Mouse (Mus musculus): ENCODE results near the gene Gsg1. TPM values are rescaled to one million over a fixed set of nuclear protein-coding genes. Genes with fewer than 3 reads are reported as not detected.
A peak's percentile ranks its signal among the peaks of the same experiment; 100 is the strongest.

The Gsg1 gene
- total and polyA plus RNA-seq, 3 experiments = not detected

- Histone ChIP-seq H3K9me3 (replicated peaks; ENCODE audit: insufficient read depth, low read length) (no peaks in the 10 kb centered on the region), H3K9ac (ENCODE audit: control insufficient read depth, low read depth, low read length, poor library complexity, severe bottlenecking) (no peak overlapping the region), H3K79me2 (ENCODE audit: control insufficient read depth, insufficient read depth, low read length, poor library complexity) (no peaks in the 10 kb centered on the region)
Observed at GRCm38 (mm10) chr6:135223786-135224416, 30.2 kb downstream of the Gsg1 start.

GRCm38 (mm10) chr6:135219916-135220315 is 34.2 kb downstream of the Gsg1 start:
- H3K9ac ChIP-seq (ENCODE audit: control insufficient read depth, low read depth, low read length, poor library complexity, severe bottlenecking) = no peak overlapping the region
- H3K9me3 ChIP-seq (replicated peaks; ENCODE audit: insufficient read depth, low read length) = no peaks in the 10 kb centered on the region
- peak; percentile 29 for DNase-seq (ENCODE audit: low read depth, low spot score)
- H3K79me2 ChIP-seq (ENCODE audit: control insufficient read depth, insufficient read depth, low read length, poor library complexity) = no peaks in the 10 kb centered on the region
- no peak overlapping the region for H3K4me3 ChIP-seq (ENCODE audit: control insufficient read depth in 1 of 2, insufficient read depth in 1 of 2, low read depth in 2 of 2, low read length in 2 of 2)
- TF ChIP-seq MYB (IDR thresholded peaks at IDR 0.05; ENCODE audit: low read depth, low read length) (no peak), JUND (IDR thresholded peaks at IDR 0.05; ENCODE audit: low read depth, low read length) (no peak), EP300 (IDR thresholded peaks at IDR 0.05; ENCODE audit: low read depth in 1 of 2, low read length in 2 of 2) (no peak), POLR2A (IDR thresholded peaks at IDR 0.05; ENCODE audit: control insufficient read depth in 1 of 2, insufficient read depth in 1 of 2, low read depth in 1 of 2, low read length in 2 of 2, poor library complexity in 1 of 2) (no peak), GABPA (IDR thresholded peaks at IDR 0.05; ENCODE audit: low read depth, low read length) (no peak), SMC3 (IDR thresholded peaks at IDR 0.05; ENCODE audit: low read depth, low read length) (no peak), NELFE (IDR thresholded peaks at IDR 0.05; ENCODE audit: low read depth, low read length) (no peak), MAX (IDR thresholded peaks at IDR 0.05; ENCODE audit: low read length) (no peak), CTCF (IDR thresholded peaks at IDR 0.05 in 2 of 3, conservative IDR thresholded peaks at IDR 0.05 in 1 of 3; ENCODE audit: control insufficient read depth in 1 of 3, insufficient read depth in 1 of 3, low read depth in 2 of 3, low read length in 3 of 3, poor library complexity in 1 of 3, severe bottlenecking in 1 of 3) (no peak), GATA1 (IDR thresholded peaks at IDR 0.05; ENCODE audit: low read depth, low read length) (no peak), HCFC1 (IDR thresholded peaks at IDR 0.05; ENCODE audit: low read depth, low read length) (no peak), ELF1 (IDR thresholded peaks at IDR 0.05; ENCODE audit: low read depth, low read length) (no peak), ZKSCAN1 (IDR thresholded peaks at IDR 0.05; ENCODE audit: low read depth, low read length) (no peak), NRF1 (IDR thresholded peaks at IDR 0.05; ENCODE audit: insufficient read depth, low read depth, low read length, poor library complexity, severe bottlenecking) (no peak), CHD1 (IDR thresholded peaks at IDR 0.05; ENCODE audit: low read depth, low read length) (no peak), TCF12 (IDR thresholded peaks at IDR 0.05; ENCODE audit: low read depth, low read length) (no peak), BHLHE40 (IDR thresholded peaks at IDR 0.05; ENCODE audit: borderline replicate concordance, low read depth, low read length) (no peak)
- peaks cover 0 to 2% of the 10 kb centered on the region in 2 experiments; a peak in 2 of 4 replicates for H3K36me3 ChIP-seq (ENCODE audit: control insufficient read depth in 1 of 2, insufficient read depth in 2 of 2, low read length in 2 of 2)
- no peak overlapping the region for H3K27ac ChIP-seq (ENCODE audit: control insufficient read depth, low read depth, low read length)
- no peaks in the 10 kb centered on the region for H3K27me3 ChIP-seq (ENCODE audit: control insufficient read depth in 1 of 2, insufficient read depth in 2 of 2, low read length in 2 of 2)
- H3K4me1 ChIP-seq (ENCODE audit: control insufficient read depth in 1 of 2, insufficient read depth in 2 of 2, low read length in 2 of 2) = no peaks in the 10 kb centered on the region

More at GRCm38 (mm10) chr6:135223786-135224416, 30.2 kb downstream of the Gsg1 start:
- TF ChIP-seq EP300 (IDR thresholded peaks at IDR 0.05; ENCODE audit: low read depth in 1 of 2, low read length in 2 of 2) (no peak), NELFE (IDR thresholded peaks at IDR 0.05; ENCODE audit: low read depth, low read length) (no peak), ZNF384 (IDR thresholded peaks at IDR 0.05; ENCODE audit: low read depth, low read length) (no peak), TCF12 (IDR thresholded peaks at IDR 0.05; ENCODE audit: low read depth, low read length) (no peak), GABPA (IDR thresholded peaks at IDR 0.05; ENCODE audit: low read depth, low read length) (no peak), CHD1 (IDR thresholded peaks at IDR 0.05; ENCODE audit: low read depth, low read length) (no peak), JUND (IDR thresholded peaks at IDR 0.05; ENCODE audit: low read depth, low read length) (no peak), CTCF (IDR thresholded peaks at IDR 0.05 in 2 of 3, conservative IDR thresholded peaks at IDR 0.05 in 1 of 3; ENCODE audit: control insufficient read depth in 1 of 3, insufficient read depth in 1 of 3, low read depth in 2 of 3, low read length in 3 of 3, poor library complexity in 1 of 3, severe bottlenecking in 1 of 3) (no peak)
- Histone ChIP-seq H3K27ac (ENCODE audit: control insufficient read depth, low read depth, low read length) (no peak overlapping the region), H3K4me1 (ENCODE audit: control insufficient read depth in 1 of 2, insufficient read depth in 2 of 2, low read length in 2 of 2) (no peaks in the 10 kb centered on the region), H3K36me3 (ENCODE audit: control insufficient read depth in 1 of 2, insufficient read depth in 2 of 2, low read length in 2 of 2) (peaks cover 0 to 2% of the 10 kb centered on the region in 2 experiments; a peak in 2 of 4 replicates), H3K4me3 (ENCODE audit: control insufficient read depth in 1 of 2, insufficient read depth in 1 of 2, low read depth in 2 of 2, low read length in 2 of 2) (no peak overlapping the region), H3K27me3 (ENCODE audit: control insufficient read depth in 1 of 2, insufficient read depth in 2 of 2, low read length in 2 of 2) (no peaks in the 10 kb centered on the region)
- no peak for DNase-seq (ENCODE audit: low read depth, low spot score)

Measured in MEL (cell line).